Mouse (Mus musculus) ovary, postnatal 14 days (tissue): ENCODE data around the gene Acss1.
A peak's percentile ranks its signal among the peaks of the same experiment; 100 is the strongest.

Experiments used
- DNase-seq: peaks from one replicate; pipeline ENCODE4 v3.0.0; 2022; ENCODE audit warnings: low spot score

Acss1 gene

GRCm38 (mm10) chr2:150667820-150668766, at the start of gene Acss1:
TSS of gene Acss1 (minus strand) at chr2:150668500.
- DNase-seq = peak; percentile 47

GRCm38 (mm10) chr2:150712167-150712674, 43.9 kb upstream of the Acss1 start:
- no peak for DNase-seq

- DNase-seq = no peak
These were observed 23.3 kb upstream of the Acss1 start for GRCm38 (mm10) chr2:150691481-150692170.

DNA sequence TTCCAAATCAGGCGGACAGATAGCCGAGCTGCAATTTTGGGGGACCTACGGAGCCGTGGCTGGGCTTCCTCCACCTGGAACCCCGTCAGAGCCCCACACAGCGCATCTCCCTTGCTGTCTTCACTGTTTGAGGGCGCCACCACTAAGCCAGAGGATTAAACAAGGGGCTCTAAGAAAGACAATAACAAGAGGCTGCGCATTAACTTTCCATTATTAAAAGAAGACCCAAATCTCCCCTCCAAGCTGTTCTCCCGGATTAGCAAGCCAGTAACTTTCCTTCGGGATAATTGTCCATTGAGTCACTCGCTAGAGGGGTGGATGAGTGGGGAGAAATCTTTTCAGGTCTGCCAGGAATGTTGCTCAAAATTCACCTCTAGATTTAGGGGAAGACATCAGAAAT, 21.9 kb upstream of the Acss1 start:
- DNase-seq = no peak

DNA sequence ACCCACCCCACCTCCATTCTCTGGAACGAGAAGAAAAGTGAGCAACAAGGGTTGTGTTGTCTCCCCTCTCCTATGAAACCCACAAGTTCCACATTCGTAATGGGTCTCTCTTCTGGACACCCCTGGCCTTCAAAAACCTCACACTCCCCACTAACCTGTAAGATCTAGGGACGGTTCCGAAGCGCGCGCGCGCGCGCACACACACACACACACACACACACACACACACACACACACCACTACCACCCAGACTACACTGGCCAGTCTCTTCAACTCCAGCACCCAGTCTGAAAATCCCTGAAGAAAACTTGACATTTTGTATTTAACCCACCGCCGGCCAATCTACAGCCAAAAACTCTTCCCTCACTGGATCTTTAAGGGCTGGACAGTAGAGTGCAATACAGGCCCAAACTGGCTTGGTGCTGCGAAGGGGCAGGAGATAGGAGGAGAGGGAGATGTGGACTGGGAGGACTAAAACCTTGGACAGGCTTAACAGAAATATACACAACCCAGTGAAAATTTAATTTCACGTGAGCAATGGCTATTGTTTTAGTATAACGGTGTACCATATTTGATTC, 21.0 kb upstream of the Acss1 start, which contains the start of gene Vsx1:
TSS of gene Vsx1 (minus strand) at position 138 of the 578 bp plus-strand sequence.
- DNase-seq = no peak

DNA sequence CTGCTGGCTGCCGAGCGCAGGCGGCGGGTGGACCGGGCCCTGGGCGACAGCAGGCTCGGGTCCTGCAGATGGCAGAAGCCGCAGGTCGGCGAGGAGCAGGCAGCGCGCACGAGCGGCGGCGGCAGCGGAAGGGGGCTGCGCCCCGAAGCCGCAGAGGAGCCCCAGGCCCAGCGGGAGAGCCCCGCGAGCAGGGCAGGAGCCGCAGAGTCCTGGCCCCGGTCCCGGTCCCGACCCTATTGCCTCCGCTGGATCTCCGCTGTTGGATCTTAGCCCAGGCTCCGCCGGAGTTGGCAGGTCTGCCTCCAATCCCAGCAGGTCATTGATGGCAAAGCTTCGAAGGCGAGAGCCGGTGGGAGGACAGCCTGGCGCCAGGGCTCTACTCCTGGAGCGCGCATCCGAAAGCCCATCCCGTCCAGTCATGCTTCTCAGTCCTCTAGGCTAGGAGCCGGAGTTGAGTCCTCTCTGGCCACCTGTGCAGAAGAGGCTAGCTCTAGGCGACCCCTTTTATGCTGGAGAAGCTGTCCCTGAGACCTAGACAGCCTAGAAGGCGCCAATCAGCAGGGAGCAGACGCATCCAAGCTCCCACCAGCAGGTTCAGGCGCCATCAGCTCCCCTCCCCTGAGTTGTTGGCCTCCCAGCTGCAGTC, 20.4 kb upstream of the Acss1 start:
- DNase-seq = peak; percentile 25

DNA sequence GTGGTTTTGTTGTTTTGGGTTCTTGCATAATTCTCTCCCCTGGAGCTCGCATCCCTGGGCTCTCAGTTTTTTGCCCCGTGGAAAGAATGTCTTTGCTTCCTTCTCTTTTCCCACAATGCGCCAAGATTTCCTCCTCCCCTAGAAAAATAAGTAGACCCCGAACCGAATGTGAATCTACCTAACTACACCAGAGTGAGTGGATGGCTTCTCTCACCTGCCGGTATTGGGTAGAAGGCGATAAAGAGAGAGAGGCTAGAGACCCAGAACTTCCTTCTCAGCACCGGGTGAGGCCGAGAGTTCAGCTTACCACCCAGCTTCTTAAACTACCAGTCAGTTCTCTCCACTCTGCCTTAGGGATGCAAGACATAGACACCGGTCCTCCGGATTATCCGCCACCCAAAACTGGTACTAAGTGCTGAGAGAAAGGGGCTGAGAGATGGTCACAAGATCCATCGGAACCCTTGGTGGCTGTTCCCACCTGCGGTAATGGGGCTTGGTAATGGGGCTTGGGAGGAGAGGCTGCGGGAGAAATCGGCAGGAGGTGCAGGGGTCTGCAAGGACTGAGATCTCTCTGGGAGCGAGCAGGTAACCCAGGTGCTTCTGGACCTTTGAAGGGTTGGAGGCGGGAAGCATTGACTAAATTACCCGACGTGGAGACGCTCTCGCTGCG, 19.7 kb upstream of the Acss1 start:
- no peak for DNase-seq

- DNase-seq = no peak
These were observed 17.1 kb upstream of the Acss1 start for GRCm38 (mm10) chr2:150685389-150685788.

DNA sequence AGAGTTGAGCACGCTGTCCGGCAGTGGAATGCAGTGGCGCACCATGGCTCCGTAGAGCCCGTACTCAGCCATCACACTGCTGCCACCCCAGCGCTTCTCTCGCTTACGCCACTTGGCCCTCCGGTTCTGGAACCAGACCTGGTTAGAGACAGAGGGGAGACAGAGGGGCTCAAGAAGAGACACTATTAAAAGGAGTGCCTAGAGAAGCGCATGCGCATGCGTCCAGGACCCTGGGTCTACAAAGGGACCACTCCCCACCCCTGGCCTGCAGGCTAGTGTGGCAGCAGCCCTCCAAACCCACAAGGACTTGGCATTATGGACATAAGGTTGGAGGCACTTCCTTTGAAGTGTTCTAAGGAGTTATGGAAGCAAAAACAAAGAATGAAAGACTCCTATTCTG, 16.2 kb upstream of the Acss1 start:
- no peak for DNase-seq

- no peak for DNase-seq
These were observed 13.3 kb upstream of the Acss1 start for GRCm38 (mm10) chr2:150681581-150681980.

GRCm38 (mm10) chr2:150678392-150678791, 10.1 kb upstream of the Acss1 start:
- DNase-seq = peak; percentile 71

DNA sequence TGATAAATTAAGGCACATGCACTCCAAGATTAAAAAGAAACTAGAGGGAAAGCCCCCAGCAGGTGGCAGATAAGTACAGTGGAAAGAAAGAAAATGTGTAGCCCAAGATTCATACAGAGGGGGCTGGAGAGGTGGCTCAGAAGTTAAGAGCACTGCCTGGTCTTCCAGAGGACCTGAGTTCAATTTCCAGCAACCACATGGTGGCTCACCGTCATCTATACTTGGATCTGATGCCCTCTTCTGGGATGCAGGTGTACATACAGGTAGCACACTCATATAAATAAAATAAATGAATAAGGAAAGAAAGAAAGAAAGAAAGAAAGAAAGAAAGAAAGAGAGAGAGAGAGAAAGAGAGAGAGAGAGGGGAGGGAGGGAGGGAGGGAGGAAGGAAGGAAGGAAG, 7.2 kb upstream of the Acss1 start:
- no peak for DNase-seq

DNA sequence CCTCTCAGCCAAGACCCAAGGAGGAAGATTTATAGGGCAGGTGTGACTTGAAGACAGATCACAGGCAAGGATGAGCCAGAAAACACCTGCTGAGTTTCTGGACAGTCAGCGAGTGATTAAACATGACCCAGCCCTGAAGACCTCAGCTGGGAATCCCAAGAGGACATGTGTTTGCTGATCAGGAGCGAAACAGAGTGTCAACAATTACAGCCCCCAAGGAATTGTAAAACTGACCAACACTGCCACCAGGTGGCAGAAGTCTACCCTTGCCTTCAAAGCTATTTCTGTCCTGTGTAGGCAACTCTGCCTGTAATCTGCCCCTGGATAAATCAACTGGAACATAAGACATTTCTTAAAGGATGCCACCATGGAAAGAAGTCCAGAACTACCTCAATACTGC, 6.6 kb upstream of the Acss1 start:
- peak; percentile 54 for DNase-seq

- no peak for DNase-seq
These were observed 5.6 kb upstream of the Acss1 start for GRCm38 (mm10) chr2:150673929-150674328.

GRCm38 (mm10) chr2:150671609-150672290, 3.5 kb upstream of the Acss1 start:
- no peak for DNase-seq

DNA sequence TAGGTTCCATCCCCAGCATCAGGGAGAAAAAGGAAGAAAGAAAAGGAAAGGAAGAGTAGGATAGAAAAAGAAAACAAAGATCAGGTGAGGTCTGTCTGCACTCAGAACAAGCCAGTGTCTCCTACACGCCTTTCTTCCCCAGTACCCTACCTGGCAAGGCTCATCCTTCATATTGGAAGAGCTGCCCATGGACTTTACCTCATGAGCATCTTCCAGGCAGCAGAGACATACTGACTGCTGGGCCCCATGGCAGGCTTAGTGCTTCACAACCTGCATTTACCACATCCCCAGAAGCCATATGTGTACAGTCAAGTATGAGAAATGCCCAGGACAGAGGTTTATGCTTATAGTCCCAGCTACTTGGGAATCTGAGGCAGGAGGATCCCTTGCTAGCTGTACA, 2.6 kb upstream of the Acss1 start:
- DNase-seq = no peak

DNA sequence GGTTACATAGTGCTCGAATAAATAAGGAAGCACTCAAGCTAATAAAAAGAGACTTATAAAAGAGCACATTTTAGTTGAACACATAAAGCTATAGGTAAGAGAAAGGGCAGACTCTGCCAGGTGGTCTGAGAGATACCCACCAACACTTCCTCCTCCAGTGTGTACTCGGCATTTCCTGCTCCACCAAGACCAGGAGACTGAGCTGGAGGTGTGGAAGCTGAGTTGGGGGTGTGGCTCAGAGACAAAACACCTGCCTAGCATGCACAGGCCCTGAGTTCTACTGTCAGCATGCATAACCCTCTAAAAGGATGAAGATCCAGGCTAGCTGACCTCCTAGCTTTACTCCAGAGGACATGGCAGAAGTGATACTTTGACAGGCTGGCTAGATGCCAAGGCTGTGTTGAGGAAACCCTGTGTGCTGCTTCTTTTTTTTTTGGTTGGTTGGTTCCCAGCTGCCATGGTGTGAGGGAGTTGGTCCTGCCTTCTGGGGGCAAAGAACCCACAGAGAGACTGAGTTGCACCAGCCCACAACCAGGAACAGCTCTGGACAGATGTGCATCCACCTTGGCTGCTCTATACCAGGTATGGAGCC, 1.2 kb upstream of the Acss1 start:
- DNase-seq = no peak

- DNase-seq = peak; percentile 21
These were observed 656 bp upstream of the Acss1 start for GRCm38 (mm10) chr2:150668956-150669355.

DNA sequence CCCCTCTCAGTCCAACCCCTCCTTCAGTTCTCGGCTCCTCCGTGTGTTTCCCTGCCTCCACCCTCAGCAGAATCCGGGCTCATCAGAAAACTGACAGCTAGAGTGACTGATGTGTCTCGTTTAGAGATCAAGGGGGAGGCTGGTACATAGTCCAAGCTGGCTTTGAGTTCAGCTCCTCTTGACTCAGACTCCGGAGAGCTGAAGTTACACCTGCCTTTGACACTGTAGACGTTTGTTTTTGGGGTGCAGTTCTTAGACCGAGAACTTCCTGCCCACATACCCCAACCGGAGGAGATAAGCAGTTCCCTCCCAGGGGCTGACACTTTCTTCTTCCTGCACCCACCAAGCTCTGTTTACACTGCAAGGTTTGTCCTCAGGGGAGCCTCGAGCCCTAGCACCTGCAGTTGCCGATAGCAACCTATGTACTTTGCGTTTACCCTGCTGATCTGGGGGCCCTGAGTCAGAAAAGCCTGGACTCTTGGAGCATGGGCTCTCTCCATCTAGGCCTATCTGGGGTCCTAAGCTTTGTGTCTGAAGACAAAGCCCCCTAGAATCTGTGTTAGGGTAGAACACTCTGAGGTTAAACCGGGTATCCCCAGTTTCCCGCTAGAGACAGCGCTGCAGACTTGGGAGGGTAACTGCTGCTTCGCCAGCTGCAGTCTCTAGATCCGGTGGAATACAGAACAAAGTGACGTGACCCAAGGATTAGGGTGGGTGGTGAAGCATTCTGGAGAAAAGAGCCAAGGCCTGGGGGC, 1.1 kb downstream of the Acss1 start:
- DNase-seq = no peak

GRCm38 (mm10) chr2:150666723-150667064, 1.6 kb downstream of the Acss1 start:
- no peak for DNase-seq
